Mouse (Mus musculus) lung, postnatal 0 days (tissue): Measurements from ENCODE around the gene Gm17662.

Source experiments
- CTCF ChIP-seq: IDR thresholded peaks from 2 replicates; pipeline ENCODE4 v1.5.1; 2016; ENCODE audit warnings: antibody characterized with exemption, mild to moderate bottlenecking
- EP300 ChIP-seq: IDR thresholded peaks from 2 replicates; pipeline ENCODE4 v1.6.1; 2016; ENCODE audit warnings: antibody characterized with exemption, mild to moderate bottlenecking, control low read depth

DNA sequence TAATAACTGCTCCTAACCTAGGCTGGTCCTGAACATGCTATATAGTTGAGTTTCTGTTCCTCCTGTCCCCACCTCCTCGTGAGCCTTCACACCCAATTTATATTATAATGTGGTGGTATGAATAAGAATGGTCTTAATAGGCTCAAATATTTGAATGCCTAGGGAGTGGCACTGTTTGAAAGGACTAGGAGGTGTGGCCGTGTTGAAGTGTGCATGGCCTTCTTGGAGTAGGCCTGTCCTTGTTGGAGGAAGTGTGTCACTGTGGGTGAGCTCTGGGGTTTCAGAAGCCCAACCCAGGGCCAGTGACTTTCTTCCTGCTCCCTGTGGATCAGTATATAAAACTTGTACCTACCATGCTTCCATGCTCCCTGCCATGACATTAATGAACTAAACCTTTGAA, 43.5 kb upstream of the Gm17662 start:
- TF ChIP-seq CTCF (no peak), EP300 (no peak)
